Mouse (Mus musculus) lung, embryonic 15.5 days (tissue): ENCODE data around the gene Srp54c. TPM values are rescaled to one million over a fixed set of nuclear protein-coding genes. Genes with fewer than 3 reads are reported as not detected.
A peak's percentile ranks its signal among the peaks of the same experiment; 100 is the strongest.
"Not testable (repeated sequence)": the region's sequence is repeated elsewhere in the genome, so short reads cannot be mapped to it uniquely, and the experiment has no call there.

Experiments
- ATAC-seq: fragments of 200-750 bp; cut with Nextera tagmentation; 2 replicates; pipeline ENCODE4 v1.8.0; 2017; ENCODE audit warnings: moderate number of reproducible peaks, borderline replicate concordance; ENCODE audit not compliant: low FRiP score, low TSS enrichment; ENCODE audit errors: extremely low read depth
- H3K27ac ChIP-seq: fragments of 300-500 bp; sonication (generic); 2 replicates; pipeline ENCODE4 v1.5.1; 2015; ENCODE audit warnings: moderate library complexity, mild to moderate bottlenecking, inconsistent platforms
- H3K27me3 ChIP-seq: fragments of 300-500 bp; sonication (generic); 2 replicates; pipeline ENCODE4 v1.6.1; 2015; ENCODE audit warnings: inconsistent platforms
- H3K36me3 ChIP-seq: fragments of 300-500 bp; sonication (generic); 2 replicates; pipeline ENCODE4 v1.6.1; 2015; ENCODE audit warnings: inconsistent platforms
- H3K4me1 ChIP-seq: fragments of 300-500 bp; sonication (generic); 2 replicates; pipeline ENCODE4 v1.6.1; 2015; ENCODE audit warnings: inconsistent platforms
- H3K4me2 ChIP-seq: fragments of 300-500 bp; sonication (generic); 2 replicates; pipeline ENCODE4 v1.6.1; 2015; ENCODE audit warnings: inconsistent platforms, mild to moderate bottlenecking, moderate library complexity
- H3K4me3 ChIP-seq: fragments of 300-500 bp; sonication (generic); 2 replicates; pipeline ENCODE4 v1.5.1; 2015; ENCODE audit warnings: mild to moderate bottlenecking, inconsistent platforms
- H3K9ac ChIP-seq: fragments of 300-500 bp; sonication (generic); 2 replicates; pipeline ENCODE4 v1.6.1; 2015; ENCODE audit warnings: inconsistent platforms
- H3K9me3 ChIP-seq: fragments of 300-500 bp; sonication (generic); 2 replicates; pipeline ENCODE4 v1.6.1; 2016; ENCODE audit warnings: inconsistent platforms
- WGBS: fragments of 180-500 bp; shearing (Covaris S2); methylation state at CpG from one replicate; pipeline ENCODE4 v1.1.7; 2015; 5-methylcytosine and 5-hydroxymethylcytosine counted together
- polyA plus RNA-seq: library from polyadenylated mRNA; unstranded; fragments of >200 nt; fragmentation: Nextera tagmentation; extraction: Ambion mirVana; gene quantifications from 2 replicates; pipeline ENCODE4 v1.2.1, GENCODE M21; 2015

The Srp54c gene
- 67.3 and 69.3 TPM in 2 replicates for polyA plus RNA-seq

- H3K9ac ChIP-seq, H3K4me1 ChIP-seq, H3K36me3 ChIP-seq, H3K27ac ChIP-seq, H3K27me3 ChIP-seq, H3K9me3 ChIP-seq, H3K4me2 ChIP-seq: not testable (repeated sequence)
- ATAC-seq = peak; percentile 98
- no CpG with 5 or more reads among the region's 57 CpGs for WGBS
- H3K4me3 ChIP-seq = peak within 1 kb of the TSS; percentile 41
Observed at GRCm38 (mm10) chr12:55229626-55230519, at the start of gene Srp54c. TSS of gene Srp54c (plus strand) at chr12:55230168.

DNA sequence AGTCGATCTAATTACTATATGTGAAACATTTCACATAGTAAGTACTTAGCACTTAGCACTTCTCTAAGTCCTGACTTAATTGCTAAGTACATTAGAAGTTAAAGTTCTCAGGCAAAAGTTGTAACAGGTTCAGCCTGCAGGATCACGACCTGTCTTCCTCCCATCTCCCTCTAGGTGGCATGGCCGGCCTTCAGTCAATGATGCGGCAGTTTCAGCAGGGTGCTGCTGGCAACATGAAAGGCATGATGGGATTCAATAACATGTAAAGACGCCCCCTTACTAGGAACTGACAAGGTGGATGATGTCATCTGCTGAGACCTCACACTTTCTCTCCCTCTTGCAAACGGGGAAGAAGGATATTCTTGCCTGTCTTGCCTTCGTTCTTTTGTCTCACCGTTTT, 42.3 kb upstream of the Srp54c start:
- WGBS = no CpG with 5 or more reads among the region's 8 CpGs
- not testable (repeated sequence) for ATAC-seq, H3K36me3 ChIP-seq, H3K4me1 ChIP-seq, H3K9ac ChIP-seq, H3K9me3 ChIP-seq, H3K27ac ChIP-seq, H3K27me3 ChIP-seq, H3K4me2 ChIP-seq, H3K4me3 ChIP-seq

GRCm38 (mm10) chr12:55189127-55189526, 40.8 kb upstream of the Srp54c start:
- not testable (repeated sequence) for H3K27me3 ChIP-seq, H3K36me3 ChIP-seq, H3K4me2 ChIP-seq, H3K27ac ChIP-seq, H3K9me3 ChIP-seq, H3K4me1 ChIP-seq, H3K9ac ChIP-seq, H3K4me3 ChIP-seq, ATAC-seq
- WGBS = no CpG with 5 or more reads among the region's 5 CpGs

- H3K4me3 ChIP-seq, H3K9me3 ChIP-seq, H3K36me3 ChIP-seq, H3K4me2 ChIP-seq, H3K9ac ChIP-seq, H3K4me1 ChIP-seq, H3K27me3 ChIP-seq, H3K27ac ChIP-seq: not testable (repeated sequence)
- peak; percentile 98 for ATAC-seq
- no CpG with 5 or more reads among the region's 40 CpGs for WGBS
Observed at GRCm38 (mm10) chr12:55199306-55199705, 30.7 kb upstream of the Srp54c start, which contains the start of gene 1700047I17Rik2. TSS of gene 1700047I17Rik2 (plus strand) at chr12:55199592.

DNA sequence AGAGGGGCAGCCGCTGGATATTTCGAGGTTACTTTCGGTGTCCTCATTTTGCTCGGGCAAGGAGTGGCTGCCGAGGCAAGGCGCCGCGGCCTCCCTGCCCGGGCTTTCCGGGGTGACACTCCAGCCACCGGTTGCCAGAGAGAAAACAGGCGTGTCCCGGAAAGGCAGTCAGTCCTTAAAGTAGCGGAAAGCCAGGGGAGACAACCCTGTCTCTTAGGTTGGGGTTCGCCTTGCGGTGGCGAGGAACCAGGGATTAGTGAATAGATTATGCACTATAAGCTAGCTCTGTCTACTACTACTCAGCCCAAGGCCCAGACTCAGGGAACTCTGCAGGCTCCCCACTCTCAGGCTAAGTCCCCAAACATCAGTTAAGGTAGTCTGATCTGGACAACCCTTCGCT, 30.2 kb upstream of the Srp54c start:
- ATAC-seq = peak; percentile 67
- not testable (repeated sequence) for H3K27me3 ChIP-seq, H3K36me3 ChIP-seq, H3K4me3 ChIP-seq, H3K9ac ChIP-seq, H3K4me1 ChIP-seq, H3K4me2 ChIP-seq, H3K9me3 ChIP-seq, H3K27ac ChIP-seq
- no CpG with 5 or more reads among the region's 18 CpGs for WGBS

DNA sequence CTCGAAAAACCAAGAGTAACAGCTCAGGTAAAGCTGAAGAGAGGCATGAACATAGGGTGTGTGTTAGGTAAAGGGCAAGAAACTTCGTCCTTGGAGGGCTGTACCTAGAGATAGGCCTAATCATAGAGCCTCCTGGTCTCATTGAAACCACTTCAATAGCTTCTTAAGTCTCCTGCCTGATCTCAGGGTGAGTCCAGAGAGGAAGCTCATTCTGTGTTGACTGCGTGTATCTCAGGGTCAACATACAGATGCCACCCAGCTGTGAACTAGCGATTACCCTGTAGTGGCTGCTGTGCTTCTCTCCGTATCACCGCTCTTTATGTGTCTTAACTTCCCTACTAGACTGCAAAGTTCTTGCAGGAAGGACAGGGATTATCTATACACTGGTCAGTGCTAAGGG, 17.0 kb upstream of the Srp54c start:
- not testable (repeated sequence) for H3K27ac ChIP-seq, H3K4me3 ChIP-seq, H3K27me3 ChIP-seq, H3K9me3 ChIP-seq, H3K4me2 ChIP-seq, H3K4me1 ChIP-seq, ATAC-seq, H3K36me3 ChIP-seq, H3K9ac ChIP-seq
- WGBS = no CpG with 5 or more reads among the region's 6 CpGs

DNA sequence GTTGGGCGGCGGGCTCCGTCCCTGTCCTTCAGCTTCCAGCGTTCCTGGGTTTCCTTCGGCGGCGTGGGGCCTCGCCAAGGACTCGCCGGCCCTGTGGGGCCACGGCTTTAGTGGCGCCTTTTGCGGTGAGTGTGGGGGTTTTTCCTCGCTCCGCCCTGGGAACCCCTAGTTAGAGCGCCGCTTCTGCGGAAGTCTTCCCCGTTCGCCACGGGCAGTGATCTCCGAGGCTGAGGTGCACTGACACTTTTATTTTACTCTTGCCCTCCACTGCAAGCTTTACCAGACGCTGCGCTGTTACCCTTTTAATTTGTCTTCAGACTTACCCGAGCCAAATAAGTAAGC, 523 bp downstream of the Srp54c start:
- peak overlapping the region; percentile 41 for H3K4me3 ChIP-seq
- not testable (repeated sequence) for H3K36me3 ChIP-seq, ATAC-seq, H3K4me1 ChIP-seq, H3K4me2 ChIP-seq, H3K9ac ChIP-seq, H3K27me3 ChIP-seq, H3K9me3 ChIP-seq, H3K27ac ChIP-seq
- under 1% methylated on average over 12 of the region's 25 CpGs for WGBS

DNA sequence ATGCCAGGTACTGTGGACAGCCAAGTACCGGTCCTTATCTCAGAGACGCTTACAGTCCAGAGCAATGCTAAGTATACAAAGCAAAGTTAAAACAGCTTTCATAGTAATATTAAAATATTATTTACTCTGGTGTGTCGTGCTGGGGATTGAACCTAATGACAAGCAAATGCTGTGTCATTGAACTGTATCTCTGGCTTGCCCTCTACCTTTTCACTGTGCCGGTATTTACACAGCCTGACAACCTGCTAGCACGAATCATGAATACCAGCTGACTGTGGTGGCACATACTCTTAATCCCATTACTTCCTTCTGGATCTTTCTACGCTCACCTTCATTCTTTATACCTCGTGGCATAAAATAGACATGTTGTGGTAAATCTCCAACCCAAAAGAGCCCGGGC, 12.3 kb downstream of the Srp54c start:
- not testable (repeated sequence) for H3K27ac ChIP-seq, H3K36me3 ChIP-seq, H3K4me3 ChIP-seq, H3K4me1 ChIP-seq, H3K4me2 ChIP-seq, H3K27me3 ChIP-seq, H3K9ac ChIP-seq, H3K9me3 ChIP-seq, ATAC-seq
- WGBS = no CpG with 5 or more reads among the region's 8 CpGs

DNA sequence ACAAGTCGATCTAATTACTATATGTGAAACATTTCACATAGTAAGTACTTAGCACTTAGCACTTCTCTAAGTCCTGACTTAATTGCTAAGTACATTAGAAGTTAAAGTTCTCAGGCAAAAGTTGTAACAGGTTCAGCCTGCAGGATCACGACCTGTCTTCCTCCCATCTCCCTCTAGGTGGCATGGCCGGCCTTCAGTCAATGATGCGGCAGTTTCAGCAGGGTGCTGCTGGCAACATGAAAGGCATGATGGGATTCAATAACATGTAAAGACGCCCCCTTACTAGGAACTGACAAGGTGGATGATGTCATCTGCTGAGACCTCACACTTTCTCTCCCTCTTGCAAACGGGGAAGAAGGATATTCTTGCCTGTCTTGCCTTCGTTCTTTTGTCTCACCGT, 32.0 kb downstream of the Srp54c start:
- H3K9ac ChIP-seq, H3K9me3 ChIP-seq, ATAC-seq, H3K27me3 ChIP-seq, H3K4me1 ChIP-seq, H3K27ac ChIP-seq, H3K4me3 ChIP-seq, H3K4me2 ChIP-seq: not testable (repeated sequence)
- peaks cover 13% of the 10 kb centered on the region for H3K36me3 ChIP-seq
- WGBS = no CpG with 5 or more reads among the region's 8 CpGs

DNA sequence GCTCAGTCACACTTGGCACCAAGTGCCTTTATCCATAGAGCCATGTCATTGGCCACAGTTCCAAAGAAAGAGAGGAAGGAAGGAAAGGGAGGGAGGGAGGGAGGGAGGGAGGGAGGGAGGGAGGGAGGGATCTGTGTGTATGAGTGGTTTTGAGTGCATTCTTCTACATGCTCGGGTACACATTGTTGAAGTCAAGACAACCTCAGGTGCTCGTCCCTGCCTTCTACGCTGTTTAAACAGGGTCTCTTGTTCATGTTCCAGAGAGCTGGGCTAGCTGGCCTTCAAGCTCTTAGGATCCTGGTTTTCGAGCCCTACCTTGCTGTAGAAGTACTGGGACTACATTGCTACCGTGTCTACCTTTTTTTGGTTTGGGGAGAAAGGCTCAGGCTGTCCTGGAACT, 33.4 kb downstream of the Srp54c start:
- not testable (repeated sequence) for H3K36me3 ChIP-seq, H3K27me3 ChIP-seq, H3K4me3 ChIP-seq, H3K9me3 ChIP-seq, H3K27ac ChIP-seq, H3K4me1 ChIP-seq, ATAC-seq, H3K9ac ChIP-seq, H3K4me2 ChIP-seq
- no CpG with 5 or more reads among the region's 5 CpGs for WGBS

- no peak for ATAC-seq
- no peak overlapping the region for H3K9ac ChIP-seq
Observed at GRCm38 (mm10) chr12:55272243-55272642, 42.3 kb downstream of the Srp54c start.

DNA sequence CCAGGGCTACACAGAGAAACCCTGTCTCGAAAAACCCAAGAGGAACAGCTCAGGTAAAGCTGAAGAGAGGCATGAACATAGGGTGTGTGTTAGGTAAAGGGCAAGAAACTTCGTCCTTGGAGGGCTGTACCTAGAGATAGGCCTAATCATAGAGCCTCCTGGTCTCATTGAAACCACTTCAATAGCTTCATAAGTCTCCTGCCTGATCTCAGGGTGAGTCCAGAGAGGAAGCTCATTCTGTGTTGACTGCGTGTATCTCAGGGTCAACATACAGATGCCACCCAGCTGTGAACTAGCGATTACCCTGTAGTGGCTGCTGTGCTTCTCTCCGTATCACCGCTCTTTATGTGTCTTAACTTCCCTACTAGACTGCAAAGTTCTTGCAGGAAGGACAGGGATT, 47.6 kb downstream of the Srp54c start:
- H3K36me3 ChIP-seq, H3K9me3 ChIP-seq, H3K4me1 ChIP-seq, H3K4me3 ChIP-seq, H3K9ac ChIP-seq, H3K27me3 ChIP-seq, ATAC-seq, H3K27ac ChIP-seq, H3K4me2 ChIP-seq: not testable (repeated sequence)
- 87% methylated on average over 4 of the region's 6 CpGs for WGBS

More at GRCm38 (mm10) chr12:55272243-55272642, 42.3 kb downstream of the Srp54c start:
- Histone ChIP-seq H3K4me3 (no peak overlapping the region), H3K9me3 (no peaks in the 10 kb centered on the region), H3K4me1 (no peaks in the 10 kb centered on the region), H3K4me2 (no peak overlapping the region), H3K36me3 (no peaks in the 10 kb centered on the region), H3K27me3 (no peaks in the 10 kb centered on the region), H3K27ac (no peak overlapping the region)
- 82% methylated on average over 3 of the region's 3 CpGs for WGBS

DNA sequence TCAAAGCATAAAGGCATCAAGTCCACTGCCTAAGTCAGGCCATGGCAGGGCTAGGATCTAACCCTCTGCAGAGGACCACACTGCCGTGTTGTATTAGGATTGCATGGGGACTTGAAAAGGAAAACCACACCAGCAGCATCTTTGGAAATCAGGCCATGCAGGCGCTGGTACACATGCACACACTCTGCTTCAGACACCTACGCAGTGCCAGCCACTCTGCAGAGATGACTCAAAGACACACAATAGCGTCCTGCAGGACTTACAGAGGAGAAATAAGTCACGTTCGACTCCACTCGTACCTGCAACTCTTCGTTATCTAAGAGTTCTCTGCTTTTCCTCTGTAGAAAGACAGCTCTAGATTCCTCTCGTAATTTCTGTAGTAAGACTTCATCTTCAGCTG, 68.1 kb downstream of the Srp54c start:
- Histone ChIP-seq H3K36me3 (peaks cover 37% of the 10 kb centered on the region), H3K4me1 (peaks cover 14% of the 10 kb centered on the region), H3K4me2 (no peak overlapping the region), H3K4me3 (no peak overlapping the region), H3K27me3 (no peaks in the 10 kb centered on the region), H3K9ac (no peak overlapping the region), H3K27ac (no peak overlapping the region), H3K9me3 (no peaks in the 10 kb centered on the region)
- WGBS = 90% methylated on average over 9 of the region's 9 CpGs
- ATAC-seq = no peak
